Mouse (Mus musculus) cortical plate, adult 2 months (tissue): Measurements from ENCODE around the gene Olfr1425. TPM values are rescaled to one million over a fixed set of nuclear protein-coding genes. Genes with fewer than 3 reads are reported as not detected.
A peak's percentile ranks its signal among the peaks of the same experiment; 100 is the strongest.
"Not testable (repeated sequence)": the region's sequence is repeated elsewhere in the genome, so short reads cannot be mapped to it uniquely, and the experiment has no call there.

Experiments
- H3K27ac ChIP-seq: fragments of 200-500 bp; 2 replicates; pipeline ENCODE4 v1.5.1; 2012; ENCODE audit warnings: low read length, control low read depth, inconsistent platforms; ENCODE audit not compliant: insufficient read depth
- H3K4me1 ChIP-seq: fragments of 200-500 bp; 2 replicates; pipeline ENCODE4 v1.6.1; 2011; ENCODE audit warnings: low read length; ENCODE audit not compliant: control insufficient read depth, insufficient read depth
- H3K4me3 ChIP-seq: fragments of 200-500 bp; 2 replicates; pipeline ENCODE4 v1.5.1; 2011; ENCODE audit warnings: mild to moderate bottlenecking, low read length, control low read depth; ENCODE audit not compliant: insufficient read depth
- CTCF ChIP-seq: fragments of 200-500 bp; IDR thresholded peaks from 2 replicates; pipeline ENCODE4 v1.5.1; 2011; ENCODE audit warnings: mild to moderate bottlenecking, control low read depth, low read length; ENCODE audit not compliant: insufficient read depth; ENCODE audit errors: extremely low read depth
- POLR2A ChIP-seq: fragments of 200-500 bp; IDR thresholded peaks from 2 replicates; pipeline ENCODE4 v1.6.1; 2011; ENCODE audit warnings: mild to moderate bottlenecking, low read length, control low read depth; ENCODE audit not compliant: insufficient read depth; ENCODE audit errors: extremely low read depth
- polyA plus RNA-seq: library from polyadenylated mRNA; depleted of rRNA; stranded (reverse); fragments of >200 nt; gene quantifications from 2 replicates; pipeline ENCODE4 v1.2.3, GENCODE M21; 2012; rRNA removed

The Olfr1425 gene
- polyA plus RNA-seq: not detected in 2 replicates

GRCm38 (mm10) chr19:12077631-12078030 is at the start of gene Olfr1425:
TSS of gene Olfr1425 (minus strand) at chr19:12077731.
- not testable (repeated sequence) for H3K4me3 ChIP-seq, H3K27ac ChIP-seq, H3K4me1 ChIP-seq

- no peak within 1 kb of the TSS for H3K27ac ChIP-seq
- H3K4me1 ChIP-seq: no peaks in the 10 kb centered on the region
- no peak within 1 kb of the TSS for H3K4me3 ChIP-seq
- TF ChIP-seq POLR2A: no peak
- no peak for TF ChIP-seq CTCF
Measured at GRCm38 (mm10) chr19:12123103-12123502, 45.6 kb upstream of the Olfr1425 start, which contains the start of gene Olfr76. TSS of gene Olfr76 (minus strand) at chr19:12123203.

GRCm38 (mm10) chr19:12116464-12116863 is 38.9 kb upstream of the Olfr1425 start:
- H3K27ac ChIP-seq: no peak overlapping the region
- no peak for TF ChIP-seq POLR2A
- TF ChIP-seq CTCF: no peak
- no peaks in the 10 kb centered on the region for H3K4me1 ChIP-seq
- no peak overlapping the region for H3K4me3 ChIP-seq

GRCm38 (mm10) chr19:12115797-12116196 is 38.3 kb upstream of the Olfr1425 start, which contains the start of gene Olfr1428:
TSS of gene Olfr1428 (minus strand) at chr19:12115897.
- Histone ChIP-seq H3K27ac (no peak within 1 kb of the TSS), H3K4me3 (no peak within 1 kb of the TSS), H3K4me1 (no peaks in the 10 kb centered on the region)
- TF ChIP-seq CTCF: no peak
- TF ChIP-seq POLR2A: no peak

GRCm38 (mm10) chr19:12113807-12114206 is 36.3 kb upstream of the Olfr1425 start:
- H3K27ac ChIP-seq: no peak overlapping the region
- H3K4me3 ChIP-seq: no peak overlapping the region
- no peak for TF ChIP-seq POLR2A
- no peak for TF ChIP-seq CTCF
- no peaks in the 10 kb centered on the region for H3K4me1 ChIP-seq

GRCm38 (mm10) chr19:12104541-12104940 is 27.0 kb upstream of the Olfr1425 start:
- no peak overlapping the region for H3K4me3 ChIP-seq
- H3K27ac ChIP-seq: no peak overlapping the region
- TF ChIP-seq CTCF (no peak), POLR2A (no peak)
- no peaks in the 10 kb centered on the region for H3K4me1 ChIP-seq

GRCm38 (mm10) chr19:12103234-12103633 is 25.7 kb upstream of the Olfr1425 start, which contains the start of gene Olfr1427:
TSS of gene Olfr1427 (minus strand) at chr19:12103334.
- no peak for TF ChIP-seq CTCF
- no peak for TF ChIP-seq POLR2A
- Histone ChIP-seq H3K4me3 (no peak within 1 kb of the TSS), H3K4me1 (no peaks in the 10 kb centered on the region), H3K27ac (peak within 1 kb of the TSS; percentile 17; the same call in 1 of the 2 replicates)

- H3K4me3 ChIP-seq: no peak within 1 kb of the TSS
- H3K27ac ChIP-seq: no peak within 1 kb of the TSS
- H3K4me1 ChIP-seq: no peaks in the 10 kb centered on the region; the same call in 1 of the 2 replicates
- TF ChIP-seq POLR2A (no peak), CTCF (no peak)
Measured at GRCm38 (mm10) chr19:12091913-12092312, 14.4 kb upstream of the Olfr1425 start, which contains the start of gene Olfr1426. TSS of gene Olfr1426 (minus strand) at chr19:12092013.

GRCm38 (mm10) chr19:12069546-12069945 is 8.0 kb downstream of the Olfr1425 start:
- not testable (repeated sequence) for H3K4me3 ChIP-seq, H3K4me1 ChIP-seq, H3K27ac ChIP-seq

- H3K4me1 ChIP-seq, H3K4me3 ChIP-seq, H3K27ac ChIP-seq: not testable (repeated sequence)
Measured at GRCm38 (mm10) chr19:12067806-12068205, 9.7 kb downstream of the Olfr1425 start.

GRCm38 (mm10) chr19:12062582-12062981 is 14.9 kb downstream of the Olfr1425 start, which contains the start of gene Olfr1424:
TSS of gene Olfr1424 (minus strand) at chr19:12062682.
- H3K4me1 ChIP-seq, H3K27ac ChIP-seq, H3K4me3 ChIP-seq: not testable (repeated sequence)

- TF ChIP-seq POLR2A (no peak), CTCF (no peak)
- H3K4me1 ChIP-seq: no peaks in the 10 kb centered on the region
- H3K27ac ChIP-seq: no peak overlapping the region
- H3K4me3 ChIP-seq: no peak overlapping the region
Measured at GRCm38 (mm10) chr19:12043163-12043562, 34.4 kb downstream of the Olfr1425 start.
